Mouse (Mus musculus): Measurements from ENCODE around the gene Ldb1. TPM values are rescaled to one million over a fixed set of nuclear protein-coding genes. Genes with fewer than 3 reads are reported as not detected.

The Ldb1 gene
- polyA plus RNA-seq, 1 experiment from 2014 or later: 23.1 TPM

DNA sequence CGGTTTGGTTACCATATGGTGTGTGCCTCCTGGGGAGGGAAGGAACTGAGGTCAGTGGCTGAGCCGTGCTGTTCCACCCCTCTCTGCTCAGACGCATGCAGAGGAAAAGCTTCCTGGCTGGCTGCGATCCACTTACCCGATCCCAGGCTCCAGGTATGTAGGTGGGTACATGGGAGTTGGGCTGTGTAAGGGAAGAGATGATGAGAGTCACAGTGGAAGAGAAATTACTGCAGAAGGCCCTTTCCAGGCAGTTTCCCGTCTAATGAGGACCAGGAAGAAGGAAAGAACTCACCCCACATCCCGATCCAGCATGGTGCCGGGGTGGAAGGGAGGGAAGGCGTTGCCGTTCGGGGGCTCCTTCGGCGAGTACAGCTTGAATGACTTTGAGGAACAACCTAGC is 9.0 kb downstream of the Ldb1 start:
- H3K4me3 ChIP-seq (ENCODE audit: low read depth, low read length): peak overlapping the region; percentile 85
- H3K4me2 ChIP-seq (ENCODE audit: low read depth, low read length): peak overlapping the region; percentile 96; the same call in 1 of the 2 replicates
- WGBS (ENCODE audit: insufficient replicate concordance): 85% methylated on average over 13 of the region's 13 CpGs
- no peaks in the 10 kb centered on the region for H3K27me3 ChIP-seq (ENCODE audit: control insufficient read depth, insufficient read depth, low read depth, low read length)
- no peaks in the 10 kb centered on the region for H3K9me3 ChIP-seq (replicated peaks; ENCODE audit: control insufficient read depth, low read length)
- peak overlapping the region; percentile 81 for H3K27ac ChIP-seq (ENCODE audit: low read length)
- H3K36me3 ChIP-seq (ENCODE audit: control insufficient read depth, insufficient read depth): peaks cover 43% of the 10 kb centered on the region
- no peak for ATAC-seq (ENCODE audit: low read depth)
- H3K9ac ChIP-seq (ENCODE audit: low read depth, low read length): no peak overlapping the region
- H3K4me1 ChIP-seq (ENCODE audit: control insufficient read depth, low read depth, low read length): peaks cover 42% of the 10 kb centered on the region

DNA sequence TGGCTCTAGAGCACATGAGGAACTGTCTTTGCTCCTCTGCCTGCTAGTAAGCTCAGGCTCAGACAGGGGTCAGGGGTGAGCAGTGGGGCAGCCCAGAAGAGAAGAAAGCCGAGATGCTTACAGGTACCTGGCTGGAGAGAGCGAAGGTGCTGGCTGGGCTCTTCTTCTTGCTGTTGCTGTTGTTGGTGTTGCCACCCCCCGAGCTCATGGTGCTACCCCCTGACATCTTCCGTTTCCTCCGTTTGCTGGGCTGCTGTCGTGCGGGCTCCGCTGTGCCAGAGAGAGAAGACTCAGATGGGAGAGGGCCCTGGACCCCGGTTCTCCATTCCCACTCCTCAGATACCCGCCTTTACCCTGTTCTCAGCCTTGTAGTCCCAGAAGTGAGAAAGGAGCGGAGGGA is 11.1 kb downstream of the Ldb1 start:
- H3K36me3 ChIP-seq (ENCODE audit: control insufficient read depth, insufficient read depth): peaks cover 43% of the 10 kb centered on the region
- H3K4me3 ChIP-seq (ENCODE audit: low read depth, low read length): no peak overlapping the region
- ATAC-seq (ENCODE audit: low read depth): no peak

DNA sequence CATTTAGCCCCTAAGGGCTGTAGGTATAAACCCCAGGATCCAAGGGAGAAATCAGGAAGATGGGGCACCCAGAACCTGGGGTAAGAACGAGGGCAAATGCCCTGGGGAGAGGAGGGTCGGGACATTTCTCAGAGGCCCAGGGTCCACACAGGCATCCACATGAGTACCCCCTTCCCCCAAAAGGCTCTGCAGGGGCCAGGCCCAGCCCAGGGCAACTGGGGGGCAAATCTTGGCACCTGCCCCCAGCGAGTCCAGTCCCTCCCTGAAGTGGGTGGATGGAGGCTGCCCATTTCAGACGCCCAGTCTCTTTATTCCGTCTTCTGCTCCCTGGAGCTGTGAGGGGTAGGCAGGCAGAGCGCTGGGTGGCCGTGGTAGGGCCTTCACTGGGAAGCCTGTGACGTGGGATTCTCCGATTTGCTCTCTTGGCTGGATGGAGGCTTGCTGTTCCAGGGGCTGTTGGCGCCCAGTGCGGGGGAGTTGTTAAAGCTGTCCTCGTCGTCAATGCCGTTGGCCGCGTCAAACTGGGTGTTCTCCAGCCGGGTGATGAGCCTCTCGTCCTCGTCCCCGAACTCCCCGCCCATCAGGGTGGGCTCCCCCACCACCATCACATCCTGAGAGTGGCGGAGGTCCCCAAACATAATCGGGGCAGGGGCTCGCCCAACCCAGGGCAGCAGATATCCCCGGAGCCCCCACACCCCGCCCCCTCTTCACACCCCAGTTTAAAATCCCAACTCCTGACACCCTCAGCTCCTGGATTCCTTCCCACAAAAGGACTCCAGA is 12.1 kb downstream of the Ldb1 start:
- no peaks in the 10 kb centered on the region for H3K27me3 ChIP-seq (ENCODE audit: control insufficient read depth, insufficient read depth, low read depth, low read length)
- H3K4me3 ChIP-seq (ENCODE audit: low read depth, low read length): no peak overlapping the region
- peaks cover 43% of the 10 kb centered on the region for H3K36me3 ChIP-seq (ENCODE audit: control insufficient read depth, insufficient read depth)
- H3K9me3 ChIP-seq (replicated peaks; ENCODE audit: control insufficient read depth, low read length): no peaks in the 10 kb centered on the region
- WGBS (ENCODE audit: insufficient replicate concordance): 82% methylated on average over 26 of the region's 26 CpGs
- ATAC-seq (ENCODE audit: low read depth): no peak
- H3K4me2 ChIP-seq (ENCODE audit: low read depth, low read length): no peak overlapping the region
- no peak overlapping the region for H3K27ac ChIP-seq (ENCODE audit: low read length)
- H3K9ac ChIP-seq (ENCODE audit: low read depth, low read length): no peak overlapping the region
- H3K4me1 ChIP-seq (ENCODE audit: control insufficient read depth, low read depth, low read length): peaks cover 24% of the 10 kb centered on the region

More for the DNA sequence above, 11.1 kb downstream of the Ldb1 start:
- Histone ChIP-seq H3K9me3 (replicated peaks; ENCODE audit: control insufficient read depth, low read length) (no peaks in the 10 kb centered on the region), H3K4me2 (ENCODE audit: low read depth, low read length) (no peak overlapping the region), H3K9ac (ENCODE audit: low read depth, low read length) (no peak overlapping the region), H3K27ac (ENCODE audit: low read length) (no peak overlapping the region), H3K4me1 (ENCODE audit: control insufficient read depth, low read depth, low read length) (peaks cover 31% of the 10 kb centered on the region), H3K27me3 (ENCODE audit: control insufficient read depth, insufficient read depth, low read depth, low read length) (no peaks in the 10 kb centered on the region)
- 91% methylated on average over 11 of the region's 11 CpGs for WGBS (ENCODE audit: insufficient replicate concordance)

DNA sequence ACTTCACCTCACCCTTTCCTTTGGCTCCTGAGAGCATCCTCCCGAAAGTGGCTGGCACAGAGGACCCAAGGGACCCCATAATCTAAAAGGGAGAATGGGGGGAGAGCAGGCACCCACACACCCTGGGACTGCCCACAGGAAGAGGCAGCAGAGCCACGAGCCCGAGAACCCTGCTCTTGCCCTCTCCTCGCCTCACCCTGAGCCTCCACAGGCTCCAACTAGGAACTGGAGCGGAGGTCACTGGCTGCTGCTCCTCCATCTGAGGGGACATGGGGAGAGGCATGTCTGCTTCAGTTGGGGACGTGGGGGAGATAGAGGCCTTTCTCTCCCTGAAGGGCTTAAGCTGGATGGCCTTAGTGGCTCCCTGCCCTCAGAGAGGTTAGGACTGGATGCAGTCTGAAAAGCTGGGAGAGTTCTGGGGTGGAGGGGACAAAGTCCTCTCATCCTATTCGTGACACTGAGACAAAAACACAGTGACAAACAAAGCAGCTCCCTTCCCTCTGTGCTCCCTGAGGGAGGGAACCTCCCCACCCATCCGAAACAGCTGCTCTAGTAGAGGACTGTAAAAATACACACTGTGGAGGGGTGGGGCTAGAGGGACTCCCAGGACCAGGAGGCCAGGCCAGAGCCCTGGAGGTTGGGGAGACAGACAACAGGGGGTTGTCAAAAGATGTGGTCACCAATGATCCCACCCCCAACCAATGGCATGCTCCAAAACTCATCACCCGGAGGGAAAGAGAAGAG is 13.2 kb downstream of the Ldb1 start:
- Histone ChIP-seq H3K9me3 (replicated peaks; ENCODE audit: control insufficient read depth, low read length) (no peaks in the 10 kb centered on the region), H3K4me3 (ENCODE audit: low read depth, low read length) (no peak overlapping the region), H3K27ac (ENCODE audit: low read length) (peak overlapping the region; percentile 75), H3K9ac (ENCODE audit: low read depth, low read length) (0 out of 2 replicates have a peak overlapping the region, but pooled peaks have one; percentile 2), H3K4me1 (ENCODE audit: control insufficient read depth, low read depth, low read length) (peaks cover 14% of the 10 kb centered on the region), H3K36me3 (ENCODE audit: control insufficient read depth, insufficient read depth) (peaks cover 43% of the 10 kb centered on the region), H3K27me3 (ENCODE audit: control insufficient read depth, insufficient read depth, low read depth, low read length) (no peaks in the 10 kb centered on the region), H3K4me2 (ENCODE audit: low read depth, low read length) (no peak overlapping the region)
- 63% methylated on average over 9 of the region's 9 CpGs for WGBS (ENCODE audit: insufficient replicate concordance)
- ATAC-seq (ENCODE audit: low read depth): peak; percentile 72

DNA sequence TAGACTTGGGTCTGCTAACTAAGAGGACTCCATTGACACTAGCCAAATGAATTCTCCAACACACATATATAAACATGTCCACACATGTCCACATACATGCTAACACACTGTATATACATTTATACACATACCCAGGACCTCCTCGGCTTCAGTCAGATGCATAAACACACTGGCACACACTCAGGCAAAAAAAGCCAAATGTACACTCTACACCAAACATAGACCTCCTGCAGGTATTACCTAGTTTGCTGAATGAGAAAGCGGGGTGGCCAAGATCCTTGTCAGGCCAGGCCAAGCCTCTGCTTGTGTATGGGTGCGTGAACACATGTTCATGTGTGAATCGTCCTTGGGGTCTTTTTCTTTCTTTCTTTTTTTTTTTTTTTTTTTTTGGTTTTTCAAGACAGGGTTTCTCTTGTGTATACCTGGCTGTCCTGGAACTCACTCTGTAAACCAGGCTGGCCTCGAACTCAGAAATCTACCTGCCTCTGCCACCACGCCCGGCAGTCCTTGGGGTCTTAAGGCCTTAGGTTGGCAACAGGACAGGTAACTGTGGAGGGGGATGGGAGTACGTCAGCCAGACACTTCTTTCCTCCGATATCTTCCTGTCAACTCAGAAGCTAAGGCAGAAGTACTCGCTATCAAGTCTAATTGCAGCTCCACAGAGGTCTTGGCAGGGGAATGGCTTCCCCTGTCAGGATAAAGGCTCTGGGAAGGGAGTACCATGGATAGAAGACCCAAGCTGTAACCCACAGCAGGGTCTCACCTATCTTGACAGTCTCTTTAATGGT is 14.6 kb downstream of the Ldb1 start:
- Histone ChIP-seq H3K27ac (ENCODE audit: low read length) (peak overlapping the region; percentile 51; the same call in 1 of the 2 replicates), H3K4me1 (ENCODE audit: control insufficient read depth, low read depth, low read length) (peaks cover 3% of the 10 kb centered on the region), H3K4me2 (ENCODE audit: low read depth, low read length) (no peak overlapping the region), H3K4me3 (ENCODE audit: low read depth, low read length) (no peak overlapping the region), H3K9me3 (replicated peaks; ENCODE audit: control insufficient read depth, low read length) (no peaks in the 10 kb centered on the region), H3K27me3 (ENCODE audit: control insufficient read depth, insufficient read depth, low read depth, low read length) (no peaks in the 10 kb centered on the region), H3K36me3 (ENCODE audit: control insufficient read depth, insufficient read depth) (peaks cover 32% of the 10 kb centered on the region), H3K9ac (ENCODE audit: low read depth, low read length) (no peak overlapping the region)
- no peak for ATAC-seq (ENCODE audit: low read depth)
- 81% methylated on average over 10 of the region's 10 CpGs for WGBS (ENCODE audit: insufficient replicate concordance)

DNA sequence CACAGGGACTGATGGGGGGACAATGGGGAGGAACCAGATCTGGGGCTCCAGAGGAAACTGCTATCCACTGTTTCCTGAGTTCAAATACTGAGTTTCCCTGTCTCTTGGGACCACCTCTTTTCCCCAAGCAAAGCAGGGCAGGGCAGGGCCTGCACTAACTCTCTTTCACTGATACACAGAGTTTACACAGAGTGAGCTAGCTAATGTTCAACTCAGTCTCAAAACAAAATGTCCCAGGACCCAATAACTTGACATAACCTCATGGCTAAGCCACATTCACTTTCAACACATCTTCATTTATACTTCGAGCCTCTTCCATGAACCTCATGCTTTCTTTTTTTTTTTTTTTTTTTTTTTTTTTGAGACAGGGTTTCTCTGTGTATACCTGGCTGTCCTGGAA is 15.4 kb downstream of the Ldb1 start:
- Histone ChIP-seq H3K9me3 (replicated peaks; ENCODE audit: control insufficient read depth, low read length) (no peaks in the 10 kb centered on the region), H3K4me3 (ENCODE audit: low read depth, low read length) (no peak overlapping the region), H3K27me3 (ENCODE audit: control insufficient read depth, insufficient read depth, low read depth, low read length) (no peaks in the 10 kb centered on the region), H3K4me2 (ENCODE audit: low read depth, low read length) (no peak overlapping the region), H3K27ac (ENCODE audit: low read length) (peak overlapping the region; percentile 51), H3K4me1 (ENCODE audit: control insufficient read depth, low read depth, low read length) (peaks cover 3% of the 10 kb centered on the region), H3K9ac (ENCODE audit: low read depth, low read length) (no peak overlapping the region), H3K36me3 (ENCODE audit: control insufficient read depth, insufficient read depth) (peaks cover 25% of the 10 kb centered on the region)
- 50% methylated on average over 1 of the region's 1 CpGs for WGBS (ENCODE audit: insufficient replicate concordance)
- ATAC-seq (ENCODE audit: low read depth): peak; percentile 57; the same call in 1 of the 2 replicates

DNA sequence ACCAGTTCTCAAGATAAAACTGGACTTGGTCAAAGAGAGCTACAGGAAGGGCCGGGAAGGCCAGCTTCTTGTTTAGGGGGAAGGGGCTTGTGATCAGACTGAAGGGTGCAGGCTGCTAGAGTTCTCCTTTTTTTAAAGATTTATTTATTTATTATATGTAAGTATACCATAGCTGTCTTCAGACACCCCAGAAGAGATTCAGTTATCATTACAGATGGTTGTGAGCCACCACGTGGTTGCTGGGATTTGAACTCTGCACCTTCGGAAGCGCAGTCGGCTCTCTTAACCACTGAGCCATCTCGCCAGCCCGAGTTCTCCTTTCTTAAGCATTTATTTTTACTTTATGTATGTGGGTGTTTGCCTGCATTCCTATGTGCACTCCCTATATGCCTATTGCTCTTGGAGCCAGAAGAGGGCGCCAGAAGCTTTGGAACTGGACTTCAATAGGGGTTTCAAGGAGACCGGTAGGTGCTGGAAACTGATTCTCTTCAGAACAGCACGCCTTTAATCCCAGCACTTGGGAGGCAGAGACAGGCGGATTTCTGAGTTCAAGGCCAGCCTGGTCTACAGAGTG is 16.2 kb downstream of the Ldb1 start:
- H3K9ac ChIP-seq (ENCODE audit: low read depth, low read length): no peak overlapping the region
- 68% methylated on average over 11 of the region's 11 CpGs for WGBS (ENCODE audit: insufficient replicate concordance)
- H3K4me3 ChIP-seq (ENCODE audit: low read depth, low read length): no peak overlapping the region
- H3K27ac ChIP-seq (ENCODE audit: low read length): peak overlapping the region; percentile 43; the same call in 1 of the 2 replicates
- H3K4me2 ChIP-seq (ENCODE audit: low read depth, low read length): no peak overlapping the region
- H3K36me3 ChIP-seq (ENCODE audit: control insufficient read depth, insufficient read depth): peaks cover 16% of the 10 kb centered on the region
- no peaks in the 10 kb centered on the region for H3K9me3 ChIP-seq (replicated peaks; ENCODE audit: control insufficient read depth, low read length)
- H3K27me3 ChIP-seq (ENCODE audit: control insufficient read depth, insufficient read depth, low read depth, low read length): no peaks in the 10 kb centered on the region
- ATAC-seq (ENCODE audit: low read depth): no peak
- H3K4me1 ChIP-seq (ENCODE audit: control insufficient read depth, low read depth, low read length): peaks cover 3% of the 10 kb centered on the region

DNA sequence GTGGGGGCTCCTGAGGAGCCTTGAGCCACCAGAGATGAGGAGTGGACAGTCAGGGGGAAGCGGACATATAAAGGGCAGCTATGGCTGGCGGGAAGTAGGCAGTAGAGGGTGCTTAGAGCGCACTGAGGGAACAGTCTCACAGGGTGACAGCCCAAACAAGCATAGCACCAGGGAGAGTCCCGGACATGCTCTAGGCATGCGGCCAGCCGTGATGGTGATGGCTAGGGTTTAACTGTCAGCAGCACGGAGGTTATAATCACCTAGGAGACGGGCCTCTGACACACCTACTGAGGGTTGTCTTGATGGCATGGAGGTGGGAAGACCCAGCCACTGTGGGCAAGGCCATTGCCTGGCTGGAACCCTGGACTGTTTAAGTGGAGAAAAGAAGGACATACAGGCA is 18.4 kb downstream of the Ldb1 start:
- Histone ChIP-seq H3K9ac (ENCODE audit: low read depth, low read length) (no peak overlapping the region), H3K4me3 (ENCODE audit: low read depth, low read length) (no peak overlapping the region), H3K4me1 (ENCODE audit: control insufficient read depth, low read depth, low read length) (peaks cover 3% of the 10 kb centered on the region), H3K27me3 (ENCODE audit: control insufficient read depth, insufficient read depth, low read depth, low read length) (no peaks in the 10 kb centered on the region), H3K36me3 (ENCODE audit: control insufficient read depth, insufficient read depth) (no peaks in the 10 kb centered on the region), H3K27ac (ENCODE audit: low read length) (no peak overlapping the region; the same call in 1 of the 2 replicates), H3K4me2 (ENCODE audit: low read depth, low read length) (no peak overlapping the region), H3K9me3 (replicated peaks; ENCODE audit: control insufficient read depth, low read length) (no peaks in the 10 kb centered on the region)
- 55% methylated on average over 8 of the region's 8 CpGs for WGBS (ENCODE audit: insufficient replicate concordance)
- ATAC-seq (ENCODE audit: low read depth): peak; percentile 47
